Mouse (Mus musculus): Measurements from ENCODE around the gene Dcaf11.

DNA sequence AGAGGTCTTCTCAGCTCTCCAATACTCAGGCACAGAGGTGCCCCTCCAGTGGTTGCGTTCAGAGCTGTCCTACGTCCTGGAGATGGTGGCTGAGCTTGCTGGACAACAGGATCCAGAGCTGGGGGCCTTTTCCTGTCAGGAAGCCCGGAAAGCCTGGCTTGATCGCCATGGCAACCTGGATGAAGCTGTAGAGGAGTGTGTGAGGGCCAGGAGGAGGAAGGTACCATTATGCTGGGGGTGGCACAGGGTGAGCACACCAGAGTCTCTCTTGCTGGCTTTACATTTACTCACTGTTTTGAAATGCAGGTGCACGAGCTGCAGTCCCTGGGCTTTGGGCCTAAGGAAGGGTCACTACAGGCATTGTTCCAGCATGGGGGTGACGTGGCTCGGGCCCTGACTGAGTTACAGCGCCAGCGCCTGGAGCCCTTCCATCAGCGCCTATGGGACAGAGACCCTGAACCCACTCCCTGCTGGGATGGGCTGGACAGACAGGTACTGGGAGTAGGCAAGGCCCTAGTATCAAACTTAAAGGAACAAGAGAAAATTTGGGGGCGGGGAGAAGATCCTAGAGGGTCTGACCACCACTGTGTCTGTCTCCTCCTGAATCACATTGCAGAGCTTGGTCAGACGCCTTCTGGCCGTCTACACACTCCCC is 36.4 kb downstream of the Dcaf11 start:
- no peak for TF ChIP-seq GATA1 (IDR thresholded peaks at IDR 0.05; ENCODE audit: low read depth, low read length)
- no peak for TF ChIP-seq ZMIZ1 (IDR thresholded peaks at IDR 0.05; ENCODE audit: low read depth, low read length)
- no peak for TF ChIP-seq ZKSCAN1 (IDR thresholded peaks at IDR 0.05; ENCODE audit: low read depth, low read length)
- no peak for TF ChIP-seq MAZ (IDR thresholded peaks at IDR 0.05; ENCODE audit: low read depth, low read length)
- TF ChIP-seq ETS1 (IDR thresholded peaks at IDR 0.05; ENCODE audit: low read depth, low read length), result no peak
- no peak for TF ChIP-seq CTCF (IDR thresholded peaks at IDR 0.05 in 2 of 3, conservative IDR thresholded peaks at IDR 0.05 in 1 of 3; ENCODE audit: control insufficient read depth in 1 of 3, insufficient read depth in 1 of 3, low read depth in 2 of 3, low read length in 3 of 3, poor library complexity in 1 of 3, severe bottlenecking in 1 of 3)
- no peak for TF ChIP-seq ZC3H11A (IDR thresholded peaks at IDR 0.05; ENCODE audit: low read depth, low read length)
- no peak for TF ChIP-seq CHD1 (IDR thresholded peaks at IDR 0.05; ENCODE audit: low read depth, low read length)
- TF ChIP-seq MAFK (IDR thresholded peaks at IDR 0.05; ENCODE audit: borderline replicate concordance, low read depth, low read length), result no peak
- no peak for TF ChIP-seq MEF2A (IDR thresholded peaks at IDR 0.05; ENCODE audit: extremely low read depth, insufficient replicate concordance, low read depth, low read length, poor library complexity, severe bottlenecking)
- no peak for TF ChIP-seq RCOR1 (IDR thresholded peaks at IDR 0.05; ENCODE audit: low read depth, low read length)
- TF ChIP-seq MYB (IDR thresholded peaks at IDR 0.05; ENCODE audit: low read depth, low read length), result no peak
- TF ChIP-seq EP300 (IDR thresholded peaks at IDR 0.05; ENCODE audit: low read depth in 1 of 2, low read length in 2 of 2), result no peak
- TF ChIP-seq NRF1 (IDR thresholded peaks at IDR 0.05; ENCODE audit: insufficient read depth, low read depth, low read length, poor library complexity, severe bottlenecking), result no peak

Data from MEL (cell line).